Mouse (Mus musculus): ENCODE data around the gene Btn2a2.

DNA sequence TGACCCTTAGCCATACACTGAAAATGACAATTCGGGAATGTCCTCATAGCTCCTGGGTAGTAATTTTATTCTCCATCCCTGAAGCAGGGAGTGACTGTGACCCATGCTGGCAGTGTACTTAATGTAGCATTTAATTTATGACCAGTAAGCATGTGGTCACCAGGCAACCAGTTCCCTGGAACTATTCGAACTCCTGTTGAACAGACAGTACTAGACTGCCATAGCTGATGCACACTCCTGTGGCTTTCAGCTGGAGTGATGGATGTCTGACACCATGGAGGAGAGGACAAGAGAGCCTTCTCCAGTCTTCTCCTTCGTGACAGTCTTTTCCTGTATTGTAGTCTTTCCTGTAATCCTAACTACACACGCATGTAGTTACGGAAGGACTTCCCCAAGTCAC lies 40.3 kb upstream of the Btn2a2 start:
- TF ChIP-seq GATA1 (IDR thresholded peaks at IDR 0.05; ENCODE audit: borderline replicate concordance, low read length) (no peak), FLI1 (IDR thresholded peaks at IDR 0.05; ENCODE audit: low read length) (no peak)

All from megakaryocyte, embryonic 14.5 days (primary cell).